Mouse (Mus musculus) hindbrain, embryonic 12.5 days (tissue): ENCODE data around the gene Ankfn1. TPM values are rescaled to one million over a fixed set of nuclear protein-coding genes. Genes with fewer than 3 reads are reported as not detected.

ENCODE experiments used
- ATAC-seq: fragments of 200-750 bp; cut with Nextera tagmentation; 2 replicates; pipeline ENCODE4 v1.8.0; 2017; ENCODE audit warnings: moderate TSS enrichment; ENCODE audit not compliant: low FRiP score
- H3K27ac ChIP-seq: fragments of 300-500 bp; sonication (generic); 2 replicates; pipeline ENCODE4 v1.5.1; 2016; ENCODE audit warnings: mild to moderate bottlenecking
- H3K27me3 ChIP-seq: fragments of 300-500 bp; sonication (generic); 2 replicates; pipeline ENCODE4 v1.6.1; 2016; ENCODE audit warnings: mild to moderate bottlenecking
- H3K36me3 ChIP-seq: fragments of 300-500 bp; sonication (generic); 2 replicates; pipeline ENCODE4 v1.6.1; 2016; ENCODE audit warnings: mild to moderate bottlenecking
- H3K4me1 ChIP-seq: fragments of 300-500 bp; sonication (generic); 2 replicates; pipeline ENCODE4 v1.6.1; 2016
- H3K4me2 ChIP-seq: fragments of 300-500 bp; sonication (generic); replicated peaks from 2 replicates; pipeline ENCODE4 v1.6.1; 2016; ENCODE audit warnings: mild to moderate bottlenecking
- H3K4me3 ChIP-seq: fragments of 300-500 bp; sonication (generic); 2 replicates; pipeline ENCODE4 v1.5.1; 2016; ENCODE audit warnings: mild to moderate bottlenecking
- H3K9ac ChIP-seq: fragments of 300-500 bp; sonication (generic); 2 replicates; pipeline ENCODE4 v1.6.1; 2016; ENCODE audit warnings: mild to moderate bottlenecking, moderate library complexity
- H3K9me3 ChIP-seq: fragments of 300-500 bp; sonication (generic); replicated peaks from 2 replicates; pipeline ENCODE4 v1.6.1; 2016; ENCODE audit warnings: mild to moderate bottlenecking
- WGBS: fragments of 180-500 bp; shearing (Covaris S2); methylation state at CpG from one replicate; pipeline ENCODE4 v1.1.7; 2016; 5-methylcytosine and 5-hydroxymethylcytosine counted together
- polyA plus RNA-seq: library from polyadenylated mRNA; unstranded; fragments of >200 nt; fragmentation: Nextera tagmentation; extraction: Ambion mirVana; gene quantifications from 2 replicates; pipeline ENCODE4 v1.2.1, GENCODE M21; 2016

The Ankfn1 gene
- polyA plus RNA-seq, 1 experiment from 2014 or later = 2.4 TPM

DNA sequence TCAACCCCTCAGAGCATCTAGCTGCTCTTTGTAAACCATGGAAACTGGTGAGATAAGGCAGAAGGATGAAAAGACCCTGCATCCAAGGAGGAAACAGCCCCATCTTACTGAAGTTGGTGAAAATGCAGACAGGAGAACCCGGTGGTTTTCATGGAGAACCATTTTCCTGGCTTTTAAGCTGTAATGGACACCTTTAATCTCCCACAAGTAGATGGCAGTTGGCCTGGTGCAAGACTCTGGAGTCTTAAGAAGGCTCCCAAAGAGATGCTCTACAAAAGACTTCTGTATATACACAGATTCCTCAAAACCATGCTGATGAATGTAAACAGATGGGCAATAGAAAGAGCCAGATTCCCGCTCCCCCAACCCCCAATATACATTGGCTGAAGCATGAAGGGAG, 276.5 kb downstream of the Ankfn1 start:
- no peaks in the 10 kb centered on the region for H3K9me3 ChIP-seq

DNA sequence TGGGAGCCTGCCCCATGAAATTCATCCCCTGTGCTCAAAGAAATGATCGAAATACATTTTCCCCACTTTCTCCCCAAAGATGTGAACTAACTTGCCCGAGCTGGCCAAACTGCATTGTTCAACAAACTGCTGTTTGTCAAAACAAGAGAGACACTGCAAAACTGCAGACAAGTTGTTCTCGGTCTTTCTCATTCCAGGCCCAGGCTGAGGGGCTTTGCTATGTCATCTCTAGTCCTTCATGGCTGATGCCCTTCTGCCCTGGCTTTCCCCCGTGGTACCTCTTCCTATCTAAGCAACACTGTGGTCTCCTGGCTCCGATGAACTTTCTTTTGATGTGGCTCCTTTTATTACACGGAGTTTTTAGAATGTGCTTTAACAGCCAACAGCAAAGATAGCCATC, 296.4 kb downstream of the Ankfn1 start:
- Histone ChIP-seq H3K4me2 (no peak overlapping the region), H3K27ac (no peak overlapping the region), H3K27me3 (no peaks in the 10 kb centered on the region), H3K4me1 (peaks cover 7% of the 10 kb centered on the region; the same call in 1 of the 2 replicates), H3K9ac (no peak overlapping the region), H3K9me3 (no peaks in the 10 kb centered on the region), H3K36me3 (no peaks in the 10 kb centered on the region), H3K4me3 (no peak overlapping the region)
- 81% methylated on average over 6 of the region's 6 CpGs for WGBS
- ATAC-seq = no peak

More for the DNA sequence above, 276.5 kb downstream of the Ankfn1 start:
- Histone ChIP-seq H3K4me1 (peaks cover 6% of the 10 kb centered on the region; the same call in 1 of the 2 replicates), H3K4me2 (no peak overlapping the region), H3K27ac (no peak overlapping the region), H3K27me3 (peaks cover 3% of the 10 kb centered on the region; the same call in 1 of the 2 replicates), H3K4me3 (no peak overlapping the region), H3K36me3 (no peaks in the 10 kb centered on the region), H3K9ac (no peak overlapping the region)
- ATAC-seq = no peak
- WGBS = 78% methylated on average over 2 of the region's 2 CpGs

DNA sequence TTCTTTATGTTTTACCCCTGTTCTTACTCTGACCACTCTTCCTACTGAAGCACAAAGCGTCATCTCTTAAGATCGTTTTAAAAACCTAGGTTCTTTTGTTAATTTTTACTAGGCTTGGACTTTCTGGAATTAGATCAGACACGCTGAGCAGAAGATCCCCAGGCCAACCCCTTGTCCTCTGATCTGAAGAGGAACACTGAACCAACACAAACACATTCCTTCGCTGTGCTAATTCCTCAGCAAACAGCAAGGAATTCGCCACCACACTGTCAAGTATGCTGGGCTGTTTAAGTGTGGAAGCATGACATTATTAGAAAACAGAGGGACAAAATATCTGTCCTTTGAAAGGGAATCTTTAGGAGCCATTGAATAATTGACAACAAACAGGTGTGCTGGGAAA, 300.5 kb downstream of the Ankfn1 start:
- no peak for ATAC-seq

DNA sequence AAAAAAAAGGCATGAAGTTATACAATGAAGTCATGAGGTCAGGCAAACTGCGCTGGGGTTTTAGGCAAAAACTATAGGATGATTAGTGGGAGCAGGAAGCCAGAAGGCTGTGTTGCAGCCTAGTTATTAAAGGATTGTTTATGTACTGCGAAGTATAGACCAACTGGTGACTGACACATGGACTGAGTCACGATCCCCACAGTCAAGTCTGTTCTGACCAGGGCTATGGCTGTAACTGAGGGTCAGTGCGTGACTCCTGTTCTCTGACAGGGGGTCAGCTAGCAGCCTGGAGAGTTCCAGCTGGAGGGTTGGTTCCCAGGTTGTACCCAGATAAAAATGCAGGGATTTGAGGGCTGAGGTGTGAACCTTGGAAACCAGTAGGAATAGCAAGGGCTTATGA, 301.4 kb downstream of the Ankfn1 start:
- no peak for ATAC-seq
- H3K4me1 ChIP-seq = no peaks in the 10 kb centered on the region
- WGBS = 86% methylated on average over 4 of the region's 4 CpGs
- H3K9me3 ChIP-seq = no peaks in the 10 kb centered on the region
- H3K27me3 ChIP-seq = no peaks in the 10 kb centered on the region
- no peak overlapping the region for H3K4me2 ChIP-seq
- no peak overlapping the region for H3K27ac ChIP-seq
- no peaks in the 10 kb centered on the region for H3K36me3 ChIP-seq
- no peak overlapping the region for H3K9ac ChIP-seq
- H3K4me3 ChIP-seq = no peak overlapping the region

More for the DNA sequence above, 300.5 kb downstream of the Ankfn1 start:
- H3K9ac ChIP-seq = no peak overlapping the region
- H3K4me2 ChIP-seq = no peak overlapping the region
- H3K27me3 ChIP-seq = no peaks in the 10 kb centered on the region
- H3K27ac ChIP-seq = no peak overlapping the region
- no peaks in the 10 kb centered on the region for H3K36me3 ChIP-seq
- no peaks in the 10 kb centered on the region for H3K4me1 ChIP-seq
- H3K9me3 ChIP-seq = no peaks in the 10 kb centered on the region
- 71% methylated on average over 5 of the region's 5 CpGs for WGBS
- no peak overlapping the region for H3K4me3 ChIP-seq

DNA sequence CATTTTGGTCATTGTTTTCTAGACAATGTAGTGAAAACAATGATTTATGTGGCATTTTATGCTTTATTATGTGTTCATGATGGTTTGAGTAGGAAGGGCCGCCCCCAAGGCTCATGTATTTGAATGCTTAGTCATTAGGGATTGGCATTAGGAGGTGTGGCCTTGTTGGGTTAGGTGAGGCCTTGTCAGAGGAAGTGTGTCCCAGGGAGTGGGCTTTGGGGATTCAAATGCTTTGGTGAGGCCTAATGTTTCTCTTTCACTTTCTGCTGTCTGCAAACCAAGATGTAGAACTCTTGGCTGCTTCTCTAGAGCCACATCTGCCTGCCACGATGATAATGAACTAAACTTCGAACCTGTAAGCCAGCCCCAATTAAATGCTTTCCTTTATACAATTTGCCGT, 304.6 kb downstream of the Ankfn1 start:
- H3K4me3 ChIP-seq = no peak overlapping the region
- no peaks in the 10 kb centered on the region for H3K36me3 ChIP-seq
- H3K27ac ChIP-seq = no peak overlapping the region
- WGBS = 83% methylated on average over 4 of the region's 4 CpGs
- no peaks in the 10 kb centered on the region for H3K4me1 ChIP-seq
- H3K4me2 ChIP-seq = no peak overlapping the region
- H3K27me3 ChIP-seq = no peaks in the 10 kb centered on the region
- no peaks in the 10 kb centered on the region for H3K9me3 ChIP-seq
- H3K9ac ChIP-seq = no peak overlapping the region
- ATAC-seq = no peak

DNA sequence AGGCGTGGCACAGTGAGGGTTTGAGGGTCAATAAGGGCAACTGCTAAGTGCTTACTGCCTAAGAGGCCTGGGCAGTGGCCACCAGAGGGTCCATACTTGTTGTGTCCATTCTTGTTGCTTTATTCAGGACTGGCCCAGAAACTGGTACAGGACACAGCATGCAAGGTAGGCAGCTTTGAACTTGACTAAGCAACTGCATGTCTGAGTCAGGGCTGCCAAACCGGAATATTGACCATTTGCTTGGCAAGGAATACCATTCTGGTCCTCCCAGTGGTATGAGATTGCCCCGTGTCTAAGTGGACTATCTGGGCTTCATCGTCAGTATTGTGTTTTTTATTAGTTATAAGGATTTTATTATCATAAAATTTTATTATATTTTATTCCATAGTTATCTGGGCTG, 312.1 kb downstream of the Ankfn1 start:
- no peak overlapping the region for H3K4me2 ChIP-seq
- no peaks in the 10 kb centered on the region for H3K36me3 ChIP-seq
- WGBS = 92% methylated on average over 4 of the region's 4 CpGs
- no peak overlapping the region for H3K4me3 ChIP-seq
- H3K9ac ChIP-seq = no peak overlapping the region
- no peaks in the 10 kb centered on the region for H3K9me3 ChIP-seq
- no peak for ATAC-seq
- no peaks in the 10 kb centered on the region for H3K27me3 ChIP-seq
- H3K4me1 ChIP-seq = no peaks in the 10 kb centered on the region
- H3K27ac ChIP-seq = no peak overlapping the region

DNA sequence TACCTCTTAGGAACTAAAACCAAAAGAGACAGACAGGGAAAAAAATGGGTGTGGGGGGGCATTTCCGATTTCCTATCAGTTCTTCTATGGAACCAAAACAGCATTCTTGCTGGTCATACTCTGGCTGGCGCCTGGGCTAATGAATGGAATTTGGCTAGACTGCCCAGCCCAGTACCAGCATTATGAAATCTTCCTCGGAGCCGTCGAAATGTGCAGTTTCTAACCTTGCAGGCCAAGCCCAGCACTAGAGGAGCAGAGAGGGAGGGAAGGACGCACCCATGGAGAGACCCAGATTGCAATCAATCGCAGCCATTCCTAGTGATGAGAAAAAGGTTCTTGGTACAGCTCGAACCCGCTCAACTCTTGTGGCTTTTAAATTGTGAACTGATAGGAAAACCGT, 315.2 kb downstream of the Ankfn1 start:
- H3K9ac ChIP-seq = no peak overlapping the region
- no peak overlapping the region for H3K4me2 ChIP-seq
- 86% methylated on average over 10 of the region's 10 CpGs for WGBS
- no peak overlapping the region for H3K27ac ChIP-seq
- no peaks in the 10 kb centered on the region for H3K27me3 ChIP-seq
- H3K9me3 ChIP-seq = no peaks in the 10 kb centered on the region
- H3K4me1 ChIP-seq = no peaks in the 10 kb centered on the region
- H3K4me3 ChIP-seq = no peak overlapping the region
- no peaks in the 10 kb centered on the region for H3K36me3 ChIP-seq
- ATAC-seq = no peak

DNA sequence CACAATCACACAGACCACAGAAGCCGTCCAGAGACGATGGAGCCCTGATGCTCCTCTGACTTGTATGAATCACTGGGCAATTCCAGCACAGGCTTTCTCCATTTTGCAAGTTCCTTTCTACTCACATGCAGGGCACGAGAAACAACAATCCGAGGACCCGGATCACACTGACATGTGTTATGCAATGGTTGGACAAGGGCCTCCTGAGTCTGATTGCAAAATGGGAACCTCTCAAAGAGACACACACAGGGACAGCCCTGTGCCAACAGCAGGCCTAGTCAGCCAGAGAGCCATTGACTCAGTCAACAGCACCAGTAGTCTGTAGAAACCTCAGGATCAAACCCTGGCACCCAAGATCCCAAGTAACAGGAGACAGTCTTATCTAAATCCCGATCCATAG, 318.0 kb downstream of the Ankfn1 start:
- ATAC-seq = no peak
- H3K4me2 ChIP-seq = no peak overlapping the region
- WGBS = 91% methylated on average over 6 of the region's 6 CpGs

DNA sequence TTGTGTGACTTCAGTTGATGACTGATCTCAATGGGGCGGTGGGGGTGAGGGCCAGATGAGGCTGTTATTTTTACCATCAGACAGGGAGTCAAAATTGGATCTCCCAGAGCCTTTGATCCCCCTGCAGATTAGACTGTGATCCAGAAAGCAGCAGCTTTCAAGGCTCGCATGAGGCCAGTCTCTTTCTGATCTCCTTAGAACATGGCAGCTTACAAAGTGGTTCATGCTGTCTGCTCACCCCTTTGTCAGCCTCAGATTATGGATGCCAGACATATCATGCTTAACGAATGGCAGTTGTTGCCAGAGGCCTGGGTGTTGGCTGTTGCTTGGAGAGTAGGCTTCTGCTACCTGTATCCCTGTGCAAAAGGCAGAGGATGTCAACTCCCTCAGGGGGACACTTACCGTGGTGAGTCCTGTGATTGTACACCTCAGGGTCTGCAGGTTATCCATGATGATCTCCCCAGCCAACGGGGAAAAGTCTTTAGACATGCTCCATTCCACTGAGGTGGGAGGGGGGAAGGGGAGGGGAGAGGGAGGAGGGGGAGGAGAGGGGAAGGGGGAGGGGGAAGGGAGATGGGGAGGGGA, 321.7 kb downstream of the Ankfn1 start:
- peaks cover 5% of the 10 kb centered on the region for H3K4me1 ChIP-seq
- no peaks in the 10 kb centered on the region for H3K27me3 ChIP-seq
- H3K9ac ChIP-seq = no peak overlapping the region
- WGBS = 43% methylated on average over 5 of the region's 5 CpGs
- no peak overlapping the region for H3K27ac ChIP-seq
- no peak overlapping the region for H3K4me2 ChIP-seq
- no peak for ATAC-seq
- H3K9me3 ChIP-seq = no peaks in the 10 kb centered on the region
- no peak overlapping the region for H3K4me3 ChIP-seq
- H3K36me3 ChIP-seq = no peaks in the 10 kb centered on the region

More for the DNA sequence above, 318.0 kb downstream of the Ankfn1 start:
- Histone ChIP-seq H3K4me3 (no peak overlapping the region), H3K9me3 (no peaks in the 10 kb centered on the region), H3K27ac (no peak overlapping the region), H3K27me3 (no peaks in the 10 kb centered on the region), H3K4me1 (no peaks in the 10 kb centered on the region), H3K9ac (no peak overlapping the region), H3K36me3 (no peaks in the 10 kb centered on the region)

DNA sequence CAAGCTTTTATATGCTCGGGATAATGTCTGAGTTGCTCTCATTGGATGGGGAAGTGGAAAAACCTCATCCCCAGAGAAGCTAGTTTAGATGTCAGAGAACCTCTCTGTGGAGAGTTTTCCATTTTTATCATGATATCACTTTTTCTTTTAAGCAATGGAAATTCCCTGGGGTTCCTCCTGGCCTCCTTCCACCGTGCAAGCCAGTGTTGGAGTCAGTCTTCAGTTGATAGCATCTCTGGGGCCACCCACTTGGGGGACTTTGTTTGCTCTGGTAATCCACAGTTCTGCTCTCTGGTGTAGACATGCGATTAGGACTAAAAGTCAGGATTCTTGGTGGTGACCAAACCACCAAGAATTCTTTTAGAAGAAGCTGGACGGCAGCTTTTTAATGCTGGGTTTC, 322.8 kb downstream of the Ankfn1 start:
- H3K4me3 ChIP-seq = no peak overlapping the region
- no peak overlapping the region for H3K4me2 ChIP-seq
- no peak for ATAC-seq
- H3K9ac ChIP-seq = no peak overlapping the region
- H3K27me3 ChIP-seq = no peaks in the 10 kb centered on the region
- H3K9me3 ChIP-seq = no peaks in the 10 kb centered on the region
- 74% methylated on average over 4 of the region's 4 CpGs for WGBS
- no peak overlapping the region for H3K27ac ChIP-seq
- peaks cover 5% of the 10 kb centered on the region for H3K4me1 ChIP-seq
- H3K36me3 ChIP-seq = no peaks in the 10 kb centered on the region

DNA sequence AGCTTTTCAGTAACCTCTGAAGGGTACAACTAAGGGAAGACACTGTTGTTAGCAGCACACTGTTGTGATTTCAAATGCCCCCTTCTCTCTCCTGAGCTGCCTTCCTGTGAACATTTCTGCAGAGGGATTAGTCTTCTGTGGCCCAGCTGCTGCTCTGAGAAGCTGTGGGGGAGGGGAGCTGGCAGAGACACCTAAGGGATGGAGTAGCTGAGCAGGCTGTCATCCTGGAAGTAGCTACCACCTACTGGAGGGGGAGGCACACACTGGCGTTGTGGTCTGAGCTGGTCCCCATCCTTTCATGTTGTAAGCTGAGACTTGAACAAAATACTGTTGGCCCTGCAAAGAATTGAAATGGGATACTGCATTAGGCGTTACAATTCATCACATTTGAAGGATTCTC, 324.6 kb downstream of the Ankfn1 start:
- WGBS = 24% methylated on average over 2 of the region's 2 CpGs
- H3K9me3 ChIP-seq = no peaks in the 10 kb centered on the region
- no peak overlapping the region for H3K9ac ChIP-seq
- H3K27me3 ChIP-seq = no peaks in the 10 kb centered on the region
- no peak for ATAC-seq
- H3K4me3 ChIP-seq = no peak overlapping the region
- 0 out of 2 replicates have a peak overlapping the region, but pooled peaks have one; percentile 23 for H3K27ac ChIP-seq
- no peaks in the 10 kb centered on the region for H3K36me3 ChIP-seq
- peaks cover 5% of the 10 kb centered on the region for H3K4me1 ChIP-seq
- H3K4me2 ChIP-seq = no peak overlapping the region

DNA sequence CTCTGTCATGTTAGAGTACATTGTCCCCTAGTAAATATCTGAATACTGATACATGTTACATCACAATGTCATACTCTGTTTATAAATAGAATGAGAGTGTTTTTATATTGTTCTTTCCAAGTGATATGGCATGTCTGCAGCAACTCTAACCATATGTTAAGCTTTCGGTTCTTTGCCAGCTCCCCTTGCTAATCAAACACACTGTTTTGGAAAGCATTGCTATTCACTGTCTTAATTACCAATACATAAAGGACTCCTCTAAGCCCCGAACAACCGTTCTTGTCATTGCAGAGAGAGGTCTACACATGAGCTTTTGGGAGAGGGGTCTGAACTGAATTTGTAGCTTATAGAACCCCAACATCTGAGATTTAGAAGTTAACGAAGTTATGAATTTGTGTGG, 327.0 kb downstream of the Ankfn1 start:
- Histone ChIP-seq H3K9ac (no peak overlapping the region), H3K4me3 (no peak overlapping the region), H3K4me1 (peaks cover 9% of the 10 kb centered on the region), H3K4me2 (no peak overlapping the region), H3K36me3 (no peaks in the 10 kb centered on the region), H3K9me3 (no peaks in the 10 kb centered on the region), H3K27me3 (no peaks in the 10 kb centered on the region), H3K27ac (no peak overlapping the region)
- no peak for ATAC-seq
- 87% methylated on average over 4 of the region's 4 CpGs for WGBS

DNA sequence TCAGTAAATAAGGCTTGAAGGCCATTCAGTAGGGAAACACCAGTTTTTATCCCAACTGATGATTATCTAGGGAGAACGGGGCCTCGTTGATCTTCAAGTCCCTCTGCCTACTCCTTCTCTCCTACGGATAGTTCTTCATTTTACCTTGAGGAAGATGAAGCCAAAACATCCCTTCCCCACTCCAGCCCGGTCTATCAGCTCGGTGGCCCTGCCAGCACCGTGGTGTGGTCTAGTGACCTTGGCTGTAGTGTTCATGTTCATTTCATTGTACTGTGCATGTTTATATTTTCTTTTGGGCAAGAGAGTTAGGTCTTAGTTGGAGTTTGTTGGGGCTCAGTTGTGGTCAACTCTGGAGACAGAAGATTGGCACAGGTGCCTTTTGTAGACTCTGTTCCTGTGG, 328.5 kb downstream of the Ankfn1 start:
- H3K4me2 ChIP-seq = no peak overlapping the region
- H3K27me3 ChIP-seq = no peaks in the 10 kb centered on the region
- WGBS = 89% methylated on average over 6 of the region's 6 CpGs
- no peaks in the 10 kb centered on the region for H3K9me3 ChIP-seq
- no peak overlapping the region for H3K9ac ChIP-seq
- no peak overlapping the region for H3K4me3 ChIP-seq
- H3K36me3 ChIP-seq = no peaks in the 10 kb centered on the region
- ATAC-seq = no peak
- peaks cover 9% of the 10 kb centered on the region for H3K4me1 ChIP-seq
- no peak overlapping the region for H3K27ac ChIP-seq
